Mouse (Mus musculus): ENCODE measurements around the gene Lcn12. TPM values are rescaled to one million over a fixed set of nuclear protein-coding genes. Genes with fewer than 3 reads are reported as not detected.
A peak's percentile ranks its signal among the peaks of the same experiment; 100 is the strongest.

Gene Lcn12
- polyA plus RNA-seq, 1 experiment from 2014 or later = not detected

- Histone ChIP-seq H3K4me2 (replicated peaks) (no peak overlapping the region), H3K9ac (replicated peaks) (no peak overlapping the region), H3K9me3 (no peaks in the 10 kb centered on the region), H3K36me3 (no peaks in the 10 kb centered on the region), H3K27me3 (no peaks in the 10 kb centered on the region), H3K4me3 (no peak overlapping the region), H3K27ac (replicated peaks) (no peak overlapping the region), H3K4me1 (peaks cover 16% of the 10 kb centered on the region)
- ATAC-seq (replicated peaks) = no peak
- WGBS = 70% methylated on average over 14 of the region's 14 CpGs
Observed at GRCm38 (mm10) chr2:25467606-25468303, 26.0 kb downstream of the Lcn12 start.

- Histone ChIP-seq H3K9me3 (no peaks in the 10 kb centered on the region), H3K4me2 (replicated peaks) (no peak overlapping the region), H3K36me3 (no peaks in the 10 kb centered on the region), H3K27me3 (no peaks in the 10 kb centered on the region), H3K27ac (replicated peaks) (no peak overlapping the region), H3K9ac (replicated peaks) (no peak overlapping the region), H3K4me3 (no peak overlapping the region), H3K4me1 (peaks cover 24% of the 10 kb centered on the region)
- ATAC-seq (replicated peaks) = no peak
- 34% methylated on average over 10 of the region's 10 CpGs for WGBS
Observed at GRCm38 (mm10) chr2:25465816-25466635, 27.7 kb downstream of the Lcn12 start.

DNA sequence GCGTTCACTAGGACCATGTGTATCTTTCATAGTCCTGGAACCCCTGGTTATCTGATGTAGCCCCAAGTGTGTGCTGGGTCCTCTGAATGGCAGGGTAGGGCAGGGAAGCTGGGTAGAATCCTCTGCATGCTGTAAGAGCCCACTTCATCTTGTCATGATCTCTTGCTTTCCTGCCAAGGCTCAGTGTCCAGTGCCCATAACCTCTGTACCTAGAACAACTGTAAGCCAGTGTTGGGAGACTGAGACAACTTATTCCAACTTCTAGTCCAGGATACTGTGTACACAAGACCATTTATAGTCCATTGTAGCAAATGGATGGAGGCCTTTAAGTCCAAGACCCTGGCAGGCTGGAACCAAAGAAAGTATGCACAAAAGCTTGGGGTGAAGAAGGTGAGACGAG is 28.5 kb downstream of the Lcn12 start:
- H3K36me3 ChIP-seq = no peaks in the 10 kb centered on the region
- no peak overlapping the region for H3K27ac ChIP-seq (replicated peaks)
- 85% methylated on average over 2 of the region's 2 CpGs for WGBS

GRCm38 (mm10) chr2:25463630-25464029 is 30.1 kb downstream of the Lcn12 start:
- Histone ChIP-seq H3K27ac (replicated peaks) (no peak overlapping the region), H3K36me3 (no peaks in the 10 kb centered on the region), H3K9ac (replicated peaks) (no peak overlapping the region), H3K4me2 (replicated peaks) (no peak overlapping the region), H3K4me3 (no peak overlapping the region), H3K27me3 (no peaks in the 10 kb centered on the region), H3K9me3 (no peaks in the 10 kb centered on the region), H3K4me1 (peaks cover 27% of the 10 kb centered on the region)
- 85% methylated on average over 3 of the region's 3 CpGs for WGBS
- ATAC-seq (replicated peaks) = no peak

More for the DNA sequence above, 28.5 kb downstream of the Lcn12 start:
- no peak for ATAC-seq (replicated peaks)
- Histone ChIP-seq H3K4me2 (replicated peaks) (no peak overlapping the region), H3K27me3 (no peaks in the 10 kb centered on the region), H3K4me1 (peaks cover 26% of the 10 kb centered on the region), H3K4me3 (no peak overlapping the region), H3K9ac (replicated peaks) (no peak overlapping the region), H3K9me3 (no peaks in the 10 kb centered on the region)

DNA sequence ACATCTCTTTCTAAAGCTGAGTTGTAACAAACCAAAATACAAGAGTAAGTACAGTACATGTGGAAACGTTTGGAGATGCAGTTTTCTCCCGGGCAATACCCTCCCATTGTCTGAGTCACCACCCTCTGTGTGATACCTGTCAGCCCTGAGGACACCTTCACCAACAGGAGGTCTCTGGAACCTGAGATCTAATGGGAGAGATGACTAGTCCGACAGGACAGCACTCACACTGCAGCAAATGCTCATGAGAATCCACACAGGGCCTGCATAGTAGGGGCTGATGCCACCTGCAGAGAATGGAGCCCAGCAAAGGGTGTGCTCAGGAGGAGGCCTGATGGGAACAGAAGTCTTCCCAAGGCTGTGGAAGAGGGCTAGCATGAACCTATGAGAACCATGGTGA is 32.3 kb downstream of the Lcn12 start:
- 22% methylated on average over 3 of the region's 3 CpGs for WGBS
- peak; percentile 1; the same call in 1 of the 2 replicates for ATAC-seq (replicated peaks)
- H3K27ac ChIP-seq (replicated peaks) = peak overlapping the region; percentile 99

GRCm38 (mm10) chr2:25460551-25461309 is 33.0 kb downstream of the Lcn12 start, which contains the start of gene Paxx:
Gene Paxx, minus strand, starts transcription at chr2:25461094.
- Histone ChIP-seq H3K27ac (replicated peaks) (peak within 1 kb of the TSS; percentile 99), H3K9me3 (no peaks in the 10 kb centered on the region), H3K27me3 (no peaks in the 10 kb centered on the region), H3K36me3 (no peaks in the 10 kb centered on the region), H3K9ac (replicated peaks) (peak within 1 kb of the TSS; percentile 88), H3K4me2 (replicated peaks) (peak within 1 kb of the TSS; percentile 90), H3K4me1 (peaks cover 26% of the 10 kb centered on the region), H3K4me3 (peak within 1 kb of the TSS; percentile 83)
- peak; percentile 90 for ATAC-seq (replicated peaks)
- under 1% methylated on average over 48 of the region's 48 CpGs for WGBS

More for the DNA sequence above, 32.3 kb downstream of the Lcn12 start:
- H3K9me3 ChIP-seq = no peaks in the 10 kb centered on the region
- H3K27me3 ChIP-seq = no peaks in the 10 kb centered on the region
- H3K4me1 ChIP-seq = peaks cover 26% of the 10 kb centered on the region
- H3K4me3 ChIP-seq = peak overlapping the region; percentile 83
- H3K36me3 ChIP-seq = no peaks in the 10 kb centered on the region
- peak overlapping the region; percentile 88 for H3K9ac ChIP-seq (replicated peaks)
- peak overlapping the region; percentile 90 for H3K4me2 ChIP-seq (replicated peaks)

GRCm38 (mm10) chr2:25460135-25460534 is 33.6 kb downstream of the Lcn12 start:
- peak; percentile 38 for ATAC-seq (replicated peaks)
- Histone ChIP-seq H3K4me1 (peaks cover 26% of the 10 kb centered on the region), H3K9ac (replicated peaks) (peak overlapping the region; percentile 88), H3K4me2 (replicated peaks) (peak overlapping the region; percentile 90), H3K9me3 (no peaks in the 10 kb centered on the region), H3K4me3 (peak overlapping the region; percentile 83), H3K27ac (replicated peaks) (peak overlapping the region; percentile 99), H3K27me3 (no peaks in the 10 kb centered on the region), H3K36me3 (no peaks in the 10 kb centered on the region)
- WGBS = 27% methylated on average over 5 of the region's 5 CpGs

GRCm38 (mm10) chr2:25458911-25459310 is 34.8 kb downstream of the Lcn12 start:
- Histone ChIP-seq H3K4me3 (no peak overlapping the region), H3K4me2 (replicated peaks) (no peak overlapping the region)
- WGBS = 84% methylated on average over 5 of the region's 5 CpGs

DNA sequence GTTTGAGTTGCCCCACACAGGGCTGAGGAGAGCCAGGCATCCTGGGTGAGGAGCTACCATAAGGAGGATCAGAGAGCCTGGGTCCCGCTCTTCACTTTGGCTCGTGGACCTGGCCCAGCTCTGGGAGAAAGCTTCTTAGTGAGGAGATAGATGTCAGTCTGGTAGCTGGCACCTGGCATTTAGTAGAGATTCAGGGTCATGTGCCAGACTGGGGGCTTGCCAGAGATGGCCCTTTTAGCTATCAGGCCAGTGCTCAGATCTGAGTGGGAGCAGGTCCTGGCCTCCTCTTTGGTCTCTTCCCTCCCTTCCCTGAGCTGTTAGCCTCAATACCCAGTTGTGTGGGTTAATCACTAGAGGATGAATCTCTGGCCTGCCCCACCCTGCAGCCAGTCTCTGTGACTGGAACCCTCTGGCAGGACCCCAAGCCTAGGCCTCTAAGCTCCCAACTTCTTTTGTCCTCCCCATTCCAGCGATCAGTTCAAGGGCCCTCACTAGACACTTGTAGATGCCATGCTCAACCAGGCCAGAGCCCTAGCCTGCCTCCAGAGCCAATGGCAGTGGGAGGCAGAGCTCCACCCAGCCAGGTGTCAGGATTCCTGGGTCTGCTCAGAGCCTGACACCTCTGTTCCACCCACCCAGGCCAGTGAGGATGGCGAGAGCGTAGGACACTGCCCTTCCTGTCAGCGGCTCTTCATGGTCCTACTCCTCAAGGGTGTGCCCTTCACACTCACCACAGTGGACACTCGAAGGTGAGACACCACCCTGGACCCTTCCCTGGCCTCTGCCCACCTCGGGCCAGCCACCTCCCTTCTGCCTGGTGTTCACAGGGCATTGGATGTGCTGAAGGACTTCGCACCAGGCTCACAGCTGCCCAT is 36.5 kb downstream of the Lcn12 start:
- Histone ChIP-seq H3K9me3 (no peaks in the 10 kb centered on the region), H3K4me3 (no peak overlapping the region), H3K9ac (replicated peaks) (no peak overlapping the region), H3K27ac (replicated peaks) (no peak overlapping the region), H3K4me1 (peaks cover 26% of the 10 kb centered on the region), H3K27me3 (no peaks in the 10 kb centered on the region), H3K4me2 (replicated peaks) (no peak overlapping the region), H3K36me3 (no peaks in the 10 kb centered on the region)
- no peak for ATAC-seq (replicated peaks)
- 86% methylated on average over 9 of the region's 9 CpGs for WGBS

More at GRCm38 (mm10) chr2:25458911-25459310, 34.8 kb downstream of the Lcn12 start:
- no peak overlapping the region for H3K9ac ChIP-seq (replicated peaks)
- no peaks in the 10 kb centered on the region for H3K27me3 ChIP-seq
- no peak overlapping the region for H3K27ac ChIP-seq (replicated peaks)
- H3K4me1 ChIP-seq = peaks cover 26% of the 10 kb centered on the region
- H3K36me3 ChIP-seq = no peaks in the 10 kb centered on the region
- no peak for ATAC-seq (replicated peaks)
- no peaks in the 10 kb centered on the region for H3K9me3 ChIP-seq

- ATAC-seq (replicated peaks) = no peak
Observed at GRCm38 (mm10) chr2:25456205-25456953, 37.3 kb downstream of the Lcn12 start, which contains the start of gene Clic3. Gene Clic3, plus strand, starts transcription at chr2:25456838.

More at GRCm38 (mm10) chr2:25456205-25456953, 37.3 kb downstream of the Lcn12 start, which contains the start of gene Clic3:
- Histone ChIP-seq H3K4me1 (peaks cover 21% of the 10 kb centered on the region), H3K4me3 (no peak within 1 kb of the TSS), H3K9me3 (no peaks in the 10 kb centered on the region), H3K27ac (replicated peaks) (no peak within 1 kb of the TSS), H3K9ac (replicated peaks) (no peak within 1 kb of the TSS), H3K27me3 (no peaks in the 10 kb centered on the region), H3K36me3 (no peaks in the 10 kb centered on the region), H3K4me2 (replicated peaks) (no peak within 1 kb of the TSS)
- WGBS = 68% methylated on average over 14 of the region's 14 CpGs
